Mouse (Mus musculus) limb, embryonic 14.5 days (tissue): ENCODE data around the gene Tbc1d10a. TPM values are rescaled to one million over a fixed set of nuclear protein-coding genes. Genes with fewer than 3 reads are reported as not detected.

Source experiments
- ATAC-seq: fragments of 200-750 bp; cut with Nextera tagmentation; 2 replicates; pipeline ENCODE4 v1.8.0; 2017; ENCODE audit warnings: low read depth, moderate number of reproducible peaks, moderate TSS enrichment; ENCODE audit not compliant: low FRiP score
- DNase-seq: peaks from one replicate; pipeline ENCODE4 v3.0.0-alpha.2; 2015; ENCODE audit warnings: low spot score
- H3K27ac ChIP-seq: fragments of 300-500 bp; sonication (generic); replicated peaks from 2 replicates; pipeline ENCODE4 v1.5.1; 2014; ENCODE audit warnings: low read depth, mild to moderate bottlenecking, low read length, moderate library complexity, mixed read lengths
- H3K27me3 ChIP-seq: fragments of 300-500 bp; sonication (generic); 2 replicates; pipeline ENCODE4 v1.6.1; 2014; ENCODE audit warnings: low read length, mixed read lengths; ENCODE audit not compliant: control insufficient read depth, insufficient read depth
- H3K36me3 ChIP-seq: fragments of 300-500 bp; sonication (generic); 2 replicates; pipeline ENCODE4 v1.6.1; 2014; ENCODE audit warnings: mild to moderate bottlenecking, low read length, moderate library complexity, mixed read lengths; ENCODE audit not compliant: control insufficient read depth, insufficient read depth
- H3K4me1 ChIP-seq: fragments of 300-500 bp; sonication (generic); 2 replicates; pipeline ENCODE4 v1.6.1; 2014; ENCODE audit warnings: antibody characterized with exemption, low read length, mixed read lengths; ENCODE audit not compliant: control insufficient read depth, insufficient read depth
- H3K4me2 ChIP-seq: fragments of 300-500 bp; sonication (generic); replicated peaks from 2 replicates; pipeline ENCODE4 v1.6.1; 2014; ENCODE audit warnings: low read depth, mild to moderate bottlenecking, low read length, moderate library complexity; ENCODE audit not compliant: severe bottlenecking
- H3K4me3 ChIP-seq: fragments of 300-500 bp; sonication (generic); replicated peaks from 2 replicates; pipeline ENCODE4 v1.5.1; 2014; ENCODE audit warnings: low read length
- H3K9ac ChIP-seq: fragments of 300-500 bp; sonication (generic); 2 replicates; pipeline ENCODE4 v1.6.1; 2014; ENCODE audit warnings: mild to moderate bottlenecking, low read depth, low read length, moderate library complexity; ENCODE audit not compliant: severe bottlenecking
- H3K9me3 ChIP-seq: fragments of 300-500 bp; sonication (generic); 2 replicates; pipeline ENCODE4 v1.6.1; 2016; ENCODE audit warnings: low read length; ENCODE audit not compliant: control insufficient read depth
- POLR2A ChIP-seq: fragments of 200-500 bp; IDR thresholded peaks from 2 replicates; pipeline ENCODE4 v1.8.0; 2012; ENCODE audit warnings: inconsistent platforms, mild to moderate bottlenecking, moderate library complexity, borderline replicate concordance; ENCODE audit not compliant: insufficient read depth, insufficient read length; ENCODE audit errors: extremely low read depth
- WGBS: fragments of 180-500 bp; shearing (Covaris S2); extraction: QIAGEN DNeasy Blood & Tissue Kit; methylation state at CpG from one replicate; pipeline ENCODE4 v1.1.7; 2014; 5-methylcytosine and 5-hydroxymethylcytosine counted together
- microRNA-seq: library from miRNA; unstranded; fragments of <30 nt; microRNA quantifications from one replicate; pipeline ENCODE4, GENCODE M21; 2016
- polyA plus RNA-seq, 2 experiments: library from polyadenylated mRNA; depleted of rRNA in 1 of 2; stranded (reverse) in 1 of 2; unstranded in 1 of 2; fragments of >200 nt; fragmentation: Nextera tagmentation in 1 of 2; extraction: Ambion mirVana in 1 of 2; gene quantifications; 2 replicates each; pipeline versions ENCODE4 v1.2.1 to v1.2.3; 2012 to 2014

Tbc1d10a gene
- polyA plus RNA-seq, 2 experiments = 38.8 to 66.3 TPM

DNA sequence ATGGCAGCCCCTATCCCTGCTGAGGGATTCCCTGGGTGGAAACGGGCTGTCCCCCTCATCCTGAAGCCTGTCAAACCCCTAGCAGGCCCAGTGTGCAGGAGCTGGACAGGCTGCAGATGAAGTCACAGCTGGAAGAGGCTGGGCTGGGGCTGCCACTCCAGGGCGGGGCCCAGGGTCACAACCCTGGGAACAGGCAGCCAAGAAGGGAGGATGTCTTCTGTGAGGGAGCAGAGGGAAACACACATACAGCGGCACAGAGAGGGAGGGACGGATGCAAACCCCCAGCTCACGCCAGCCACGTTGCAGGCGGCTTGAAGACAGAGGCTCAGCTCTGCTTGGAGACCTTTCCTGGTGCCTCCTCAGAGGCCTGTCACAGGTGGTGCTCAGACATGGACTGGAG is 77.5 kb downstream of the Tbc1d10a start:
- no peak for DNase-seq
- no peak overlapping the region for H3K27ac ChIP-seq
- WGBS = 70% methylated on average over 7 of the region's 7 CpGs
- H3K9me3 ChIP-seq = no peaks in the 10 kb centered on the region
- H3K4me3 ChIP-seq = no peak overlapping the region
- H3K4me1 ChIP-seq = peaks cover 40% of the 10 kb centered on the region
- no peak for ATAC-seq
- H3K9ac ChIP-seq = no peak overlapping the region
- H3K36me3 ChIP-seq = no peaks in the 10 kb centered on the region
- H3K4me2 ChIP-seq = no peak overlapping the region
- TF ChIP-seq POLR2A = no peak
- peaks cover 39% of the 10 kb centered on the region for H3K27me3 ChIP-seq

Small RNAs within 50 kb of the gene (microRNA-seq; reads per million reads assigned to microRNA genes)
- 4.3 reads per million, percentile 12 among the genes with 10 or more reads in this experiment for gene Mir3060

Other genes starting within 250 kb of the Tbc1d10a start
- 62.5 and 68.4 TPM in 2 replicates for gene Pes1, start 222.8 kb upstream of the Tbc1d10a start, polyA plus RNA-seq (2012; rRNA removed)
- 58.0 and 60.6 TPM in 2 replicates for gene Pes1, start 222.8 kb upstream of the Tbc1d10a start, polyA plus RNA-seq (2014; fragmentation: Nextera tagmentation; extraction: Ambion mirVana)
- not detected in 2 replicates for gene 4930556J24Rik, start 210.0 kb upstream of the Tbc1d10a start, polyA plus RNA-seq (2012; rRNA removed)
- gene 4930556J24Rik, start 210.0 kb upstream of the Tbc1d10a start, polyA plus RNA-seq (2014; fragmentation: Nextera tagmentation; extraction: Ambion mirVana) = 0.17 TPM in 1 of 2 replicates, not detected in the other
- 5.9 and 8.3 TPM in 2 replicates for gene Gal3st1, start 203.2 kb upstream of the Tbc1d10a start, polyA plus RNA-seq (2012; rRNA removed)
- gene Gal3st1, start 203.2 kb upstream of the Tbc1d10a start, polyA plus RNA-seq (2014; fragmentation: Nextera tagmentation; extraction: Ambion mirVana) = 3.1 TPM in 2 replicates
- 0.11 and 0.13 TPM in 2 replicates for gene Sec14l4, start 155.3 kb upstream of the Tbc1d10a start, polyA plus RNA-seq (2012; rRNA removed)
- 0.14 and 0.32 TPM in 2 replicates for gene Sec14l4, start 155.3 kb upstream of the Tbc1d10a start, polyA plus RNA-seq (2014; fragmentation: Nextera tagmentation; extraction: Ambion mirVana)
- gene Sec14l3, start 121.9 kb upstream of the Tbc1d10a start, polyA plus RNA-seq (2012; rRNA removed) = not detected in 2 replicates
- not detected in 2 replicates for gene Sec14l3, start 121.9 kb upstream of the Tbc1d10a start, polyA plus RNA-seq (2014; fragmentation: Nextera tagmentation; extraction: Ambion mirVana)
- 4.7 and 5.9 TPM in 2 replicates for gene Mtfp1, start 91.3 kb upstream of the Tbc1d10a start, polyA plus RNA-seq (2012; rRNA removed)
- gene Mtfp1, start 91.3 kb upstream of the Tbc1d10a start, polyA plus RNA-seq (2014; fragmentation: Nextera tagmentation; extraction: Ambion mirVana) = 5.3 and 5.9 TPM in 2 replicates
- gene Sec14l2, start 63.4 kb upstream of the Tbc1d10a start, polyA plus RNA-seq (2012; rRNA removed) = 5.1 and 5.8 TPM in 2 replicates
- 1.4 and 1.7 TPM in 2 replicates for gene Sec14l2, start 63.4 kb upstream of the Tbc1d10a start, polyA plus RNA-seq (2014; fragmentation: Nextera tagmentation; extraction: Ambion mirVana)
- gene Rnf215, start 51.6 kb upstream of the Tbc1d10a start, polyA plus RNA-seq (2012; rRNA removed) = 57.1 and 62.6 TPM in 2 replicates
- 40.7 and 49.8 TPM in 2 replicates for gene Rnf215, start 51.6 kb upstream of the Tbc1d10a start, polyA plus RNA-seq (2014; fragmentation: Nextera tagmentation; extraction: Ambion mirVana)
- 26.1 and 28.4 TPM in 2 replicates for gene Ccdc157, start 26.5 kb upstream of the Tbc1d10a start, polyA plus RNA-seq (2012; rRNA removed)
- 6.6 and 7.6 TPM in 2 replicates for gene Ccdc157, start 26.5 kb upstream of the Tbc1d10a start, polyA plus RNA-seq (2014; fragmentation: Nextera tagmentation; extraction: Ambion mirVana)
- gene Sf3a1, start 26.4 kb upstream of the Tbc1d10a start, polyA plus RNA-seq (2012; rRNA removed) = 67.5 and 73.4 TPM in 2 replicates
- 54.7 and 62.2 TPM in 2 replicates for gene Sf3a1, start 26.4 kb upstream of the Tbc1d10a start, polyA plus RNA-seq (2014; fragmentation: Nextera tagmentation; extraction: Ambion mirVana)
- 10.6 and 12.4 TPM in 2 replicates for gene Castor1, start 31.4 kb downstream of the Tbc1d10a start, polyA plus RNA-seq (2012; rRNA removed)
- 10.3 and 13.9 TPM in 2 replicates for gene Castor1, start 31.4 kb downstream of the Tbc1d10a start, polyA plus RNA-seq (2014; fragmentation: Nextera tagmentation; extraction: Ambion mirVana)
- 0.26 and 0.33 TPM in 2 replicates for gene Osm, start 49.6 kb downstream of the Tbc1d10a start, polyA plus RNA-seq (2012; rRNA removed)
- 0.17 and 0.18 TPM in 2 replicates for gene Osm, start 49.6 kb downstream of the Tbc1d10a start, polyA plus RNA-seq (2014; fragmentation: Nextera tagmentation; extraction: Ambion mirVana)
- gene Lif, start 70.8 kb downstream of the Tbc1d10a start, polyA plus RNA-seq (2012; rRNA removed) = 0.89 and 1.4 TPM in 2 replicates
- 0.26 and 0.50 TPM in 2 replicates for gene Lif, start 70.8 kb downstream of the Tbc1d10a start, polyA plus RNA-seq (2014; fragmentation: Nextera tagmentation; extraction: Ambion mirVana)